Mouse (Mus musculus) ovary, postnatal 36 days (tissue): ENCODE results near the gene Ces1h.
"Not testable (repeated sequence)": the region's sequence is repeated elsewhere in the genome, so short reads cannot be mapped to it uniquely, and the experiment has no call there.

Source experiments
- DNase-seq: peaks from one replicate; pipeline ENCODE4 v3.0.0; 2022; ENCODE audit warnings: low spot score, mixed read lengths

Ces1h gene

DNA sequence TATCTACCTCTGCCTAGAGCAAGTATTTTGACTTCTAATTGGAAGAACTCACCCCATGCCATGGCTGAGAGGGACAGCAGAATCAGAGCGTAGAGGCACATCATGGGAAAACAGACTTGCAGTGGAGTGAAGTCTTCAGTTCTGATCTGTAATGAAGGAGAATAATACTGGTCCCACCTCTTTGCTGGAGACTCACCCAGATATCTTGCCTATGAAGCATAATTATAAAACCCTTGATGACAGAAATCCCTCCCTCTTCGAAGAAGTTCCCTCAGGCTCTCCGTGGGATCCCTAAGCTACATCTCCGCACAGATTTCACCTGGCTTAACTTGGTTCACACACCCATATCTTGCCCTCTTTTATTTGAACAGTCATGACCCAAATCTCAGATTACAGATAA is at the start of gene Ces1h:
Ces1h (minus strand) TSS at position 101 of the 400 bp plus-strand sequence.
- no peak for DNase-seq

DNA sequence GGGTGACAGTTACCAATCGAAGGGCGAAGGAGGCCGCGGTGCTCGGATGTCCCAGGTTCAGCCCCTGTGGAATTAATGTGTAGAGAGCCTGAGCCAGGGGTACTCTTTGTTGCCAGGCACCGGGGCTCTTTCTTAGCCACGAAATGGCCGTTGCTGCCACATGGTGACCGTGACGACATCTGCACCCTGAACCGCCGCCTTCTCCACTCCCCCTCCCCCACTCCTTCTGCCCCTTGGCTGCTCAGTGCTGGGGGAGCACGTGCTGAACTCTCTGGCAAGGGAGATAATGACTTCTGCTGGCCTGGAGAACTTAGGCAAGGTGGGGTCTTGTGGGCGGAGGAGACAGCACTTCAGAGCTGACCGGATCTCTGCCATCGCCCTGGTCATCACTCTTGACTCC is 47.7 kb upstream of the Ces1h start:
- DNase-seq, result no peak

DNA sequence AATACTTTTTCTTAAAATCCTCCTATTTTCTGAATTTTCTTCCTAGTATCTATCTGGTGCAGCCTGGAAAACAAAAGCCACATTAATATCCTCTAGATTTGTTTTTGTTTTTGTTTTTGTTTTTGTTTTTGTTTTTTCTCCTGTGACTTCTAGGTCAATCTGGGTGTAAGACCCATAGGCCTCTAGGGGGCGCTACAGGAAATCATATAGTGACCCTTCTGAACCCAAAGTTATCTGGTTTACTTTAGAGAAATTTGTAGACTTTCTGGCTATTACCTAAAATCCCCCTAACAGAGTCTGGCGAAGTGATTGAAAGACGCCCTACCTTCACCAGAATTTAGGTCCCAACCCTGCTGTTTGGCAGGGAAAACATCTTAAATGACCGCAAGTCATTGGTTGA is 35.9 kb upstream of the Ces1h start:
- no peak for DNase-seq

GRCm38 (mm10) chr8:93408830-93409229 is 29.3 kb upstream of the Ces1h start:
- DNase-seq, result no peak

DNA sequence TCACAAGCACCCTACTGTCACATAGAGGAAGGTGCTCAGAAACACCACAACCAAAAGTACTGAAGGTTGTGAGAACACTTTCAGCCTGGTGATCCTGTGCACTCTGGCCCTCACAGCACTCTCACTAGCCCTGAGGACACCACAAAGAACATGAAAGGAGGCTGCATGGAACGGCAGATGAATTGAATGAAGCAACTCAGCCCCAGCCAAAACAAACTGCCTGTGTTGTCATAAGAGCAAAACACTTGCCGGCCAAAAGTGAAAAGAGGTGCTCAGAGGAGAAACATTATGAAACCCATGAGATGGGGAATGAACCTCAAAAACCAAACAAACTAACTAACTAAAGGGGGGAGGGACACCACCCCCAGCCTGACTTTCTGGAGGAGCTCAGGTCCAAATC is 20.2 kb upstream of the Ces1h start:
- no peak for DNase-seq

DNA sequence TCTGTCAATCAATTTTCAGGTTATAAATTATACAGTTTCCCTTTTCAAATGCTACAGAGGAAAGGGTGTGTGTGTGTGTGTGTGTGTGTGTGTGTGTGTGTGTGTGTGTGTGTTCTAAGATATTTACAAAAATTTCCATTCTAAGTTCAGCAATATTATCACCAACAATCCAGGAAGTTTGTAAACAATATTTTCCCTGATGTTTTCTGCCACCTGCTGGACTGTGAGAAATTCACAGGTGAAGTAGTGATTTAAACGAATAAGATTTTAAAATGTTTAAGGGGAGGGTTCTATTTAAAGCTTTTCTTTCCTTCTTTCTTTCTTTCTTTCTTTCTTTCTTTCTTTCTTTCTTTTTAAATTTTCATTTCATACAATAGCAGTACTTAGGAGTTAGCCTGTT is 18.5 kb upstream of the Ces1h start:
- DNase-seq, result no peak

GRCm38 (mm10) chr8:93394079-93394619 is 14.6 kb upstream of the Ces1h start:
- not testable (repeated sequence) for DNase-seq

DNA sequence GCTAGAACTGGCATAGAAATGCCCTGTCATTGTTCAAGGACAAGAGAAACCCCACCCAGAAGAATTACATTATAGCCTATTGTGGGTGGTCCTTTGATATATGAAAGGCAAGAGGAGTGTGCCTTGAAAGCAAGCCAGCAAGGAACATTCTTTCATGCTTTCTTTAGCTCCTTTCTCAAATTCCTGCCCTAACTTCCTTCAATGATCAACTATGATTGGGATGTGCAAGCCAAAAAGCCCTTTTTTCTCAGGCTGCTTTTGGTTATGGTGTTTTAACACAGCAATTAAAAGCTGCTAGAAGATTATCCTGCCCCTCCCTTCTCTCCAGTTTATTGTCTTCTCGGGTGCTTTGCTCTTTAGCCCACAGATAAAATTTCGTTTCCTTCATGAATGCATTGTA is 10.0 kb downstream of the Ces1h start:
- no peak for DNase-seq

- no peak for DNase-seq
These were observed 19.4 kb downstream of the Ces1h start for GRCm38 (mm10) chr8:93360113-93360512.

DNA sequence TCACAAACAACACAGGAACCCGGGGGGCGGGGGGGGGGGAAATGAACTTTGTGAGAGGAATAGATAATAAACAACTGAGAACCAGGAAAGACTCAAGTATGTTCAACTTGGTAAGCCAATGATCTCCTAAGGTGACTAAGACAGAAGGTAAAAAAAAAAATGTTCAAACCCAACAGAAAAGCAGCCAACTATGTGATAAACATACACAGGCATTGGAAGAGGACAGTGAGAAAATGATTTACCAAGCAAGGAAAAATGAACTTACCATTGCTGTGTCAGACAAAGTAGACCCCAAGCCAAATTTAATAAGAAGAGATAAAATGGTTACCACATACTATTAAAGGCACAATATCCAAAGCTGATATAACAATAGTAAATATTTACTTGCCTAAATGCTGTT is 40.0 kb downstream of the Ces1h start:
- DNase-seq, result no peak

DNA sequence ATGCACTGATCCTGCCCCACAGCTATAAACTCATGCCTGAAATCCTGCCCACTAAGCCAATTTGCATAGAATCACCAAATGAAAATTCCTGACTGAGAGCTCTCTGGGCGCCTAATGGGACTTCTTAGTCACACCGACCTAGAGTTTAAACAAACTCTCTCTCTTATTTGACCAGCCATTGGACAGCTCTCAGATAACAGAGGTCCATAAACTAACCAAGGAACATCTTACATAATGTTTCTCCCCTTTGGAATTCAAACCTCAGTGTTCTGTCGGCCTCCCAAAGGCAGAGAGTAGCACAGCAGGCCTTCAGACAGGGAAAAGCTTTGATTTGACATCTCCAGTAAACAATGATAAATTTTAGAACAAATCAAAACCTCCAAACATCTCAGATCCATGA is 42.3 kb downstream of the Ces1h start, which contains the start of gene Ces1g:
Ces1g (minus strand) TSS at position 102 of the 400 bp plus-strand sequence.
- DNase-seq, result no peak

GRCm38 (mm10) chr8:93332703-93333102 is 46.8 kb downstream of the Ces1h start:
- no peak for DNase-seq

GRCm38 (mm10) chr8:93331151-93331550 is 48.4 kb downstream of the Ces1h start:
- DNase-seq, result no peak

DNA sequence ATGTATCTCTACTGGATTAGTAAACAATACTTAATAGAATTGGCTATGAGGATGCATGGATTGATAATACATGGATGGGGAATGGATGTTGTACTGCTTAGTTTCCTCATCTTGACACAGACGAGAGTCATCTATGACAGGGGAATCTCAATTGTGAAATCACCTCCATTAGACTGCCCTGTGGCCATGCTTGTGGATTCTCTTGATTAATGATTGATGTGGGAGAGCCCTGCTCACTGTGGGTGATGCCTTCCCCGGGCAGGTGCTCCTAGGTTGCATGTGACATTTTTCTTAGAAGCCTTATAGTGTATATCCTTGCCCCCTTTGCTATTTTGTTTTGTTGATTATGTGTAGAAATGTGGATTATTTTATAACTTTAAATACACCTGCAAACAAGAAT is 54.4 kb downstream of the Ces1h start:
- no peak for DNase-seq

GRCm38 (mm10) chr8:93317031-93317430 is 62.5 kb downstream of the Ces1h start:
- no peak for DNase-seq

DNA sequence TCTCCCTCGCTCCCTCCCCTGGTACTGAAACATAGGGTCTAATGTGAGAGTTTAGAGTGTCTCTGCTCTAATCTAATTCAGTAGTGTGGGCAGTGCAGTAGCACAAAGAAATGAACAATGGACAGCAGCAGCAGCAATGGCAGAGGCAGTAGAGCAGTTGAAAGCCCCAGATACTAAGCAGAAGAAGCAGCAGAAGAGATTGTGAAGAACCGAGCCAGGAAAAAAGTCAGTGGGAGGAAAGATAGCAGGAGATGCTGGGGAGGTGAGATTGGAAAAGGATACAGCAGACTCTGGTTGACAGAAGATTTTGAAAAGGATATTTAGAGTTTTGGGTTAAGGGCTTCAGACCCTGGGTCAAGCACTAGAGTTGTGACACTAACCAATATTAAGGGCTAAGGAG is 64.0 kb downstream of the Ces1h start:
- no peak for DNase-seq
